Mouse (Mus musculus) hindbrain, embryonic 12.5 days (tissue): ENCODE measurements around the gene Mfsd11. TPM values are rescaled to one million over a fixed set of nuclear protein-coding genes. Genes with fewer than 3 reads are reported as not detected.
A peak's percentile ranks its signal among the peaks of the same experiment; 100 is the strongest.
"Not testable (repeated sequence)": the region's sequence is repeated elsewhere in the genome, so short reads cannot be mapped to it uniquely, and the experiment has no call there.

Source experiments
- ATAC-seq: fragments of 200-750 bp; cut with Nextera tagmentation; 2 replicates; pipeline ENCODE4 v1.8.0; 2017; ENCODE audit warnings: moderate TSS enrichment; ENCODE audit not compliant: low FRiP score
- H3K27ac ChIP-seq: fragments of 300-500 bp; sonication (generic); 2 replicates; pipeline ENCODE4 v1.5.1; 2016; ENCODE audit warnings: mild to moderate bottlenecking
- H3K27me3 ChIP-seq: fragments of 300-500 bp; sonication (generic); 2 replicates; pipeline ENCODE4 v1.6.1; 2016; ENCODE audit warnings: mild to moderate bottlenecking
- H3K36me3 ChIP-seq: fragments of 300-500 bp; sonication (generic); 2 replicates; pipeline ENCODE4 v1.6.1; 2016; ENCODE audit warnings: mild to moderate bottlenecking
- H3K4me1 ChIP-seq: fragments of 300-500 bp; sonication (generic); 2 replicates; pipeline ENCODE4 v1.6.1; 2016
- H3K4me2 ChIP-seq: fragments of 300-500 bp; sonication (generic); replicated peaks from 2 replicates; pipeline ENCODE4 v1.6.1; 2016; ENCODE audit warnings: mild to moderate bottlenecking
- H3K4me3 ChIP-seq: fragments of 300-500 bp; sonication (generic); 2 replicates; pipeline ENCODE4 v1.5.1; 2016; ENCODE audit warnings: mild to moderate bottlenecking
- H3K9ac ChIP-seq: fragments of 300-500 bp; sonication (generic); 2 replicates; pipeline ENCODE4 v1.6.1; 2016; ENCODE audit warnings: mild to moderate bottlenecking, moderate library complexity
- H3K9me3 ChIP-seq: fragments of 300-500 bp; sonication (generic); replicated peaks from 2 replicates; pipeline ENCODE4 v1.6.1; 2016; ENCODE audit warnings: mild to moderate bottlenecking
- WGBS: fragments of 180-500 bp; shearing (Covaris S2); methylation state at CpG from one replicate; pipeline ENCODE4 v1.1.7; 2016; 5-methylcytosine and 5-hydroxymethylcytosine counted together
- polyA plus RNA-seq: library from polyadenylated mRNA; unstranded; fragments of >200 nt; fragmentation: Nextera tagmentation; extraction: Ambion mirVana; gene quantifications from 2 replicates; pipeline ENCODE4 v1.2.1, GENCODE M21; 2016

Gene Mfsd11
- polyA plus RNA-seq, 1 experiment from 2014 or later, result 47.6 TPM

DNA sequence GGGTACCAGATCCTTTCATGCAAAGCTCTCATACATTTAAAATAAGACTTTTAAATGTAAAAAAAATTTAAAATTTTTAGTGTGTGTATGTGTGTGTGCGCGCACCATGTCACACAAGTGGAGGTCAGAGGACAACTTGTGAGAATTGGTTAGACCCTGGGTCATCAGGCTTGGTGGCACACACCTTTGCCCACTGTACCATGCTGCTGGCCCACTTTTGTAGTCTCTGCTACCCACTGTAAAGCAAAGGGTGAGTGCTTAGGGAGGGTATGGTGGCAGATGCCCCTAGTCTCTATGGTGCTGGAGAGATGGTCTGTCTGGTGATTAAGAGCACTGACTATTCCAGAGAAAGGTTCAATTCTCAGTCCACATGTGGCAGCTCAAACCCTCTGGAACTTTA is 29.0 kb upstream of the Mfsd11 start:
- Histone ChIP-seq H3K4me3 (no peak overlapping the region), H3K27ac (no peak overlapping the region), H3K4me2 (no peak overlapping the region), H3K36me3 (no peaks in the 10 kb centered on the region), H3K9ac (no peak overlapping the region), H3K4me1 (peaks cover 60% of the 10 kb centered on the region), H3K27me3 (no peaks in the 10 kb centered on the region), H3K9me3 (no peaks in the 10 kb centered on the region)
- WGBS, result 98% methylated on average over 2 of the region's 2 CpGs
- no peak for ATAC-seq

DNA sequence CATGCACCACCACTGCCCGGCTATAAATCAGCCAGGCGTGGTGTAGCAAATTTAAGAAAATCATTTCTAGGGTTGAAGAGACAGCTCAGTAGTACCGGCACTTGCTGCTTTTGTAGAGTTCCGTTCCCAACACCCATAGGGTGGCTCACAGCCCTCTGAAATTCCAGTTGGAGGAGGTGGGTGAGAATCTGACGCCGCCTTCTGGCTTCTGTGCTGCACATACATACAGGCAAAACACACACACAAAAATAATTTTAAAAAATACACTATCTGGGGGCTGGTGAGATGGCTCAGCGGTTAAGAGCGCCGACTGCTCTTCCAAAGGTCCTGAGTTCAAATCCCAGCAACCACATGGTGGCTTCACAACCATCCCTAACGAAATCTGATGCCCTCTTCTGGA is 28.4 kb upstream of the Mfsd11 start:
- H3K4me1 ChIP-seq, result peaks cover 62% of the 10 kb centered on the region
- H3K9ac ChIP-seq, H3K27me3 ChIP-seq, H3K9me3 ChIP-seq, H3K36me3 ChIP-seq, ATAC-seq, H3K27ac ChIP-seq, H3K4me2 ChIP-seq, H3K4me3 ChIP-seq: not testable (repeated sequence)
- WGBS, result 96% methylated on average over 10 of the region's 10 CpGs

GRCm38 (mm10) chr11:116825230-116825629 is 27.0 kb upstream of the Mfsd11 start:
- ATAC-seq, result no peak; the same call in 1 of the 2 replicates
- 28% methylated on average over 5 of the region's 5 CpGs for WGBS
- Histone ChIP-seq H3K9me3 (no peaks in the 10 kb centered on the region), H3K4me1 (peaks cover 56% of the 10 kb centered on the region), H3K9ac (peak overlapping the region; percentile 55), H3K27me3 (no peaks in the 10 kb centered on the region), H3K4me3 (peak overlapping the region; percentile 81), H3K4me2 (peak overlapping the region; percentile 89), H3K36me3 (no peaks in the 10 kb centered on the region), H3K27ac (peak overlapping the region; percentile 89)

GRCm38 (mm10) chr11:116826550-116827504 is 25.4 kb upstream of the Mfsd11 start:
- H3K9ac ChIP-seq, result peak overlapping the region; percentile 95
- no peaks in the 10 kb centered on the region for H3K36me3 ChIP-seq
- H3K27me3 ChIP-seq, result no peaks in the 10 kb centered on the region
- peak overlapping the region; percentile 81 for H3K4me3 ChIP-seq
- peak overlapping the region; percentile 89 for H3K27ac ChIP-seq
- 10% methylated on average over 17 of the region's 17 CpGs for WGBS
- no peaks in the 10 kb centered on the region for H3K9me3 ChIP-seq
- ATAC-seq, result peak; percentile 55
- H3K4me1 ChIP-seq, result peaks cover 43% of the 10 kb centered on the region
- peak overlapping the region; percentile 89 for H3K4me2 ChIP-seq

GRCm38 (mm10) chr11:116827534-116828165 is 24.6 kb upstream of the Mfsd11 start, which contains the start of gene Mxra7:
Gene Mxra7, minus strand, starts transcription at chr11:116828046.
- H3K9me3 ChIP-seq, result no peaks in the 10 kb centered on the region
- peak within 1 kb of the TSS; percentile 81 for H3K4me3 ChIP-seq
- peak within 1 kb of the TSS; percentile 95 for H3K9ac ChIP-seq
- H3K27ac ChIP-seq, result peak within 1 kb of the TSS; percentile 89
- H3K27me3 ChIP-seq, result no peaks in the 10 kb centered on the region
- WGBS, result under 1% methylated on average over 57 of the region's 71 CpGs
- ATAC-seq, result peak; percentile 50
- peak within 1 kb of the TSS; percentile 89 for H3K4me2 ChIP-seq
- H3K4me1 ChIP-seq, result peaks cover 40% of the 10 kb centered on the region
- no peaks in the 10 kb centered on the region for H3K36me3 ChIP-seq

- peak overlapping the region; percentile 30 for H3K27ac ChIP-seq
- ATAC-seq, result no peak
- WGBS, result 27% methylated on average over 4 of the region's 4 CpGs
- H3K9me3 ChIP-seq, result no peaks in the 10 kb centered on the region
- H3K4me3 ChIP-seq, result no peak overlapping the region
- peaks cover 21% of the 10 kb centered on the region for H3K4me1 ChIP-seq
- H3K4me2 ChIP-seq, result no peak overlapping the region
- H3K27me3 ChIP-seq, result no peaks in the 10 kb centered on the region
- H3K9ac ChIP-seq, result no peak overlapping the region
- H3K36me3 ChIP-seq, result peaks cover 43% of the 10 kb centered on the region
These were observed 20.0 kb upstream of the Mfsd11 start for GRCm38 (mm10) chr11:116832172-116832685.

- no peak overlapping the region for H3K4me2 ChIP-seq
- H3K4me1 ChIP-seq, result peaks cover 22% of the 10 kb centered on the region
- H3K27ac ChIP-seq, result no peak overlapping the region
- H3K9me3 ChIP-seq, result no peaks in the 10 kb centered on the region
- H3K27me3 ChIP-seq, result no peaks in the 10 kb centered on the region
- H3K9ac ChIP-seq, result no peak overlapping the region
- H3K4me3 ChIP-seq, result no peak overlapping the region
- ATAC-seq, result no peak
- WGBS, result 100% methylated on average over 1 of the region's 1 CpGs
- H3K36me3 ChIP-seq, result peaks cover 68% of the 10 kb centered on the region
These were observed 17.3 kb upstream of the Mfsd11 start for GRCm38 (mm10) chr11:116834954-116835353.

- no peak for ATAC-seq
- no peaks in the 10 kb centered on the region for H3K27me3 ChIP-seq
- 91% methylated on average over 4 of the region's 4 CpGs for WGBS
- H3K36me3 ChIP-seq, result peaks cover 80% of the 10 kb centered on the region
- no peak overlapping the region for H3K4me2 ChIP-seq
- no peak overlapping the region for H3K9ac ChIP-seq
- no peak overlapping the region for H3K27ac ChIP-seq
- H3K9me3 ChIP-seq, result no peaks in the 10 kb centered on the region
- H3K4me3 ChIP-seq, result no peak overlapping the region
- H3K4me1 ChIP-seq, result peaks cover 35% of the 10 kb centered on the region
These were observed 16.0 kb upstream of the Mfsd11 start for GRCm38 (mm10) chr11:116836283-116836682.

- peaks cover 42% of the 10 kb centered on the region for H3K4me1 ChIP-seq
- H3K9ac ChIP-seq, result no peak overlapping the region
- H3K9me3 ChIP-seq, result no peaks in the 10 kb centered on the region
- H3K36me3 ChIP-seq, result peaks cover 80% of the 10 kb centered on the region
- no peaks in the 10 kb centered on the region for H3K27me3 ChIP-seq
- no peak overlapping the region for H3K4me2 ChIP-seq
- no peak overlapping the region for H3K4me3 ChIP-seq
- no peak overlapping the region for H3K27ac ChIP-seq
- no peak for ATAC-seq
- WGBS, result 90% methylated on average over 10 of the region's 10 CpGs
These were observed 14.8 kb upstream of the Mfsd11 start for GRCm38 (mm10) chr11:116837441-116837840.

DNA sequence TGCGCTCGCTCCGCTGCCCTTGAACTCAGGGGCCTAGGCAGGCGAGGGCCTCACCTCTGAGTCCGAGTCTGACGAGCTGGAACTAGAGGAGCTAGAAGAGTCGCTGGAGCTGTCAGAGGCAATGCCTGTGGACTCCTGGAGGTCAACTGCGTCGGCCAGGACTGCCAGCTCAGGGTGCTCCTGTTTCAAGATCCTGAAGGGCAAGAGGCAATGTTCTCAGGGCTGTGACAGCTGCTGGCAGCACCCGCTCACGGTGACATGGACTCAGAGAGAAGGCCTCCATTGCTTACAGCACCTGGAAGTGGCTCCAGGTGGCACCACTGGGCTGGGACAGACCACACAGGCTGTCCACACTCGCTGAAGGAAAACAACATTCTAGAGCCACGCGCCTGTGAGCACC is 13.3 kb upstream of the Mfsd11 start:
- no peaks in the 10 kb centered on the region for H3K9me3 ChIP-seq
- H3K27ac ChIP-seq, result no peak overlapping the region
- no peak for ATAC-seq
- H3K27me3 ChIP-seq, result no peaks in the 10 kb centered on the region
- 90% methylated on average over 14 of the region's 14 CpGs for WGBS
- H3K4me3 ChIP-seq, result no peak overlapping the region
- no peak overlapping the region for H3K9ac ChIP-seq
- peaks cover 70% of the 10 kb centered on the region for H3K36me3 ChIP-seq
- no peak overlapping the region for H3K4me2 ChIP-seq
- peaks cover 35% of the 10 kb centered on the region for H3K4me1 ChIP-seq

GRCm38 (mm10) chr11:116839601-116840000 is 12.6 kb upstream of the Mfsd11 start:
- no peak for ATAC-seq
- peaks cover 42% of the 10 kb centered on the region for H3K4me1 ChIP-seq

DNA sequence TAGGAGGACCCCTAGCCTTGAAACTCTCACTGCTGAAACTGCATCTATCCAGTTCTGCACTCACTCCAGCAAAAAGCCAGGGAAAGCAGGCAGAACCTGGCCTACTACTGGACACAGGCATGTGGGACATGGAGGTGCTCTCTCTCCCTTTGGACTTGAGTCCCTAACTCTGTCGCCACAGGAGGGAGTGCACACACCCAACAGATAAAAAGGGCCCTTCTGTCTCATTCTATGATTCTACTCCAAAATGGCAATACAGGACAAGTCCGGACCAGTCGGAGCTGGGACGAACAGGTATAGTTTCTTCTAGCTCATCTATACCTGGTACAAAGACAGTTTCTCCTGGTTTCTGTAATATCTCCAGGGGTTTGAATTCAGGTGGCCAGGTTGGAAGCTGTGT is 11.5 kb upstream of the Mfsd11 start:
- WGBS, result 84% methylated on average over 4 of the region's 4 CpGs
- no peak overlapping the region for H3K27ac ChIP-seq
- peaks cover 43% of the 10 kb centered on the region for H3K4me1 ChIP-seq
- H3K4me2 ChIP-seq, result peak overlapping the region; percentile 90
- no peaks in the 10 kb centered on the region for H3K27me3 ChIP-seq
- H3K36me3 ChIP-seq, result peaks cover 52% of the 10 kb centered on the region
- no peaks in the 10 kb centered on the region for H3K9me3 ChIP-seq
- no peak for ATAC-seq
- H3K9ac ChIP-seq, result peak overlapping the region; percentile 78
- peak overlapping the region; percentile 73; the same call in 1 of the 2 replicates for H3K4me3 ChIP-seq

More at GRCm38 (mm10) chr11:116839601-116840000, 12.6 kb upstream of the Mfsd11 start:
- peak overlapping the region; percentile 23; the same call in 1 of the 2 replicates for H3K9ac ChIP-seq
- H3K27me3 ChIP-seq, result no peaks in the 10 kb centered on the region
- 77% methylated on average over 7 of the region's 7 CpGs for WGBS
- H3K27ac ChIP-seq, result no peak overlapping the region
- H3K4me3 ChIP-seq, result 0 out of 2 replicates have a peak overlapping the region, but pooled peaks have one; percentile 73
- peaks cover 63% of the 10 kb centered on the region for H3K36me3 ChIP-seq
- no peaks in the 10 kb centered on the region for H3K9me3 ChIP-seq
- H3K4me2 ChIP-seq, result 0 out of 2 replicates have a peak overlapping the region, but pooled peaks have one; percentile 21
